Mouse (Mus musculus) activated CD4-positive, CD25-positive, alpha-beta regulatory T cell (primary cell): Measurements from ENCODE around the gene Fut9. TPM values are rescaled to one million over a fixed set of nuclear protein-coding genes. Genes with fewer than 3 reads are reported as not detected.

Experiments used
- polyA plus RNA-seq, 2 experiments: library from polyadenylated mRNA; unstranded; fragments of 100-300 nt; shearing (Covaris generic); gene quantifications; one replicate each; pipeline ENCODE4 v1.2.1; 2017

The Fut9 gene
- polyA plus RNA-seq = under 1 TPM in 1 of 2 experiments, not detected in 1; 0.49 TPM

GRCm38 (mm10) chr4:25799476-25800283 is at the start of gene Fut9:
Fut9 (minus strand) TSS chr4:25800244.

